Mouse (Mus musculus) stomach, embryonic 16.5 days (tissue): Measurements from ENCODE around the gene Spns3. TPM values are rescaled to one million over a fixed set of nuclear protein-coding genes. Genes with fewer than 3 reads are reported as not detected.

Source experiments
- ATAC-seq: fragments of 200-750 bp; cut with Nextera tagmentation; 2 replicates; pipeline ENCODE4 v1.8.0; 2017; ENCODE audit warnings: moderate number of reproducible peaks, moderate TSS enrichment; ENCODE audit not compliant: insufficient read depth, low FRiP score
- H3K27ac ChIP-seq: fragments of 300-500 bp; sonication (generic); 2 replicates; pipeline ENCODE4 v1.5.1; 2014; ENCODE audit warnings: low read length
- H3K27me3 ChIP-seq: fragments of 300-500 bp; sonication (generic); 2 replicates; pipeline ENCODE4 v1.6.1; 2014; ENCODE audit warnings: low read length, control low read depth, mixed read lengths; ENCODE audit not compliant: control insufficient read depth, insufficient read depth
- H3K36me3 ChIP-seq: fragments of 300-500 bp; sonication (generic); 2 replicates; pipeline ENCODE4 v1.6.1; 2014; ENCODE audit warnings: low read length; ENCODE audit not compliant: control insufficient read depth, insufficient read depth
- H3K4me1 ChIP-seq: fragments of 300-500 bp; sonication (generic); 2 replicates; pipeline ENCODE4 v1.6.1; 2014; ENCODE audit warnings: low read length, control low read depth, mixed read lengths; ENCODE audit not compliant: control insufficient read depth, insufficient read depth
- H3K4me2 ChIP-seq: fragments of 300-500 bp; sonication (generic); 2 replicates; pipeline ENCODE4 v1.6.1; 2014; ENCODE audit warnings: low read depth, low read length, mixed read lengths
- H3K4me3 ChIP-seq: fragments of 300-500 bp; sonication (generic); replicated peaks from 2 replicates; pipeline ENCODE4 v1.5.1; 2014; ENCODE audit warnings: mild to moderate bottlenecking, low read length
- H3K9ac ChIP-seq: fragments of 300-500 bp; sonication (generic); 2 replicates; pipeline ENCODE4 v1.6.1; 2014; ENCODE audit warnings: low read length
- H3K9me3 ChIP-seq: fragments of 300-500 bp; sonication (generic); replicated peaks from 2 replicates; pipeline ENCODE4 v1.6.1; 2016; ENCODE audit warnings: low read length, control low read depth; ENCODE audit not compliant: control insufficient read depth
- WGBS: fragments of 180-500 bp; shearing (Covaris S2); extraction: QIAGEN DNeasy Blood & Tissue Kit; methylation state at CpG from one replicate; pipeline ENCODE4 v1.1.7; 2014; 5-methylcytosine and 5-hydroxymethylcytosine counted together
- polyA plus RNA-seq: library from polyadenylated mRNA; unstranded; fragments of >200 nt; fragmentation: Nextera tagmentation; extraction: Ambion mirVana; gene quantifications from 2 replicates; pipeline ENCODE4 v1.2.1, GENCODE M21; 2015

Gene Spns3
- polyA plus RNA-seq, 1 experiment from 2014 or later = 1.3 TPM

- Histone ChIP-seq H3K4me2 (no peak overlapping the region), H3K9ac (no peak overlapping the region), H3K4me3 (no peak overlapping the region), H3K4me1 (no peaks in the 10 kb centered on the region), H3K27me3 (no peaks in the 10 kb centered on the region), H3K27ac (no peak overlapping the region), H3K36me3 (no peaks in the 10 kb centered on the region), H3K9me3 (no peaks in the 10 kb centered on the region)
- 78% methylated on average over 5 of the region's 5 CpGs for WGBS
- ATAC-seq = no peak
These were observed 19.2 kb downstream of the Spns3 start for GRCm38 (mm10) chr11:72531144-72531543.

- Histone ChIP-seq H3K36me3 (no peaks in the 10 kb centered on the region), H3K4me3 (no peak overlapping the region), H3K9ac (no peak overlapping the region), H3K4me2 (no peak overlapping the region), H3K9me3 (no peaks in the 10 kb centered on the region), H3K4me1 (no peaks in the 10 kb centered on the region), H3K27ac (no peak overlapping the region), H3K27me3 (no peaks in the 10 kb centered on the region)
- no peak for ATAC-seq
- WGBS = 82% methylated on average over 4 of the region's 4 CpGs
These were observed 24.1 kb downstream of the Spns3 start for GRCm38 (mm10) chr11:72526190-72526589.

- Histone ChIP-seq H3K4me2 (no peak overlapping the region), H3K9me3 (no peaks in the 10 kb centered on the region), H3K36me3 (no peaks in the 10 kb centered on the region), H3K4me1 (0 out of 2 replicates have a peak, but pooled peaks cover 3% of the 10 kb centered on the region), H3K27ac (no peak overlapping the region), H3K9ac (no peak overlapping the region), H3K4me3 (no peak overlapping the region), H3K27me3 (no peaks in the 10 kb centered on the region)
- WGBS = 53% methylated on average over 4 of the region's 4 CpGs
- ATAC-seq = no peak
These were observed 26.6 kb downstream of the Spns3 start for GRCm38 (mm10) chr11:72523711-72524110.

GRCm38 (mm10) chr11:72522616-72523041 is 27.7 kb downstream of the Spns3 start:
- Histone ChIP-seq H3K4me3 (no peak overlapping the region), H3K4me1 (0 out of 2 replicates have a peak, but pooled peaks cover 3% of the 10 kb centered on the region), H3K9me3 (no peaks in the 10 kb centered on the region), H3K4me2 (no peak overlapping the region), H3K36me3 (no peaks in the 10 kb centered on the region), H3K27me3 (no peaks in the 10 kb centered on the region), H3K27ac (no peak overlapping the region), H3K9ac (no peak overlapping the region)
- 62% methylated on average over 5 of the region's 5 CpGs for WGBS
- no peak for ATAC-seq

- Histone ChIP-seq H3K4me2 (no peak overlapping the region), H3K9me3 (no peaks in the 10 kb centered on the region), H3K9ac (no peak overlapping the region), H3K4me1 (0 out of 2 replicates have a peak, but pooled peaks cover 3% of the 10 kb centered on the region), H3K36me3 (no peaks in the 10 kb centered on the region), H3K27ac (no peak overlapping the region), H3K4me3 (no peak overlapping the region), H3K27me3 (no peaks in the 10 kb centered on the region)
- 71% methylated on average over 5 of the region's 5 CpGs for WGBS
- no peak for ATAC-seq
These were observed 28.4 kb downstream of the Spns3 start for GRCm38 (mm10) chr11:72521598-72522541.

- Histone ChIP-seq H3K36me3 (no peaks in the 10 kb centered on the region), H3K27ac (no peak overlapping the region), H3K27me3 (no peaks in the 10 kb centered on the region), H3K9ac (no peak overlapping the region), H3K4me3 (no peak overlapping the region), H3K4me1 (0 out of 2 replicates have a peak, but pooled peaks cover 3% of the 10 kb centered on the region), H3K4me2 (no peak overlapping the region), H3K9me3 (no peaks in the 10 kb centered on the region)
- no peak for ATAC-seq
- 63% methylated on average over 3 of the region's 3 CpGs for WGBS
These were observed 30.4 kb downstream of the Spns3 start for GRCm38 (mm10) chr11:72519895-72520294.

GRCm38 (mm10) chr11:72519189-72519588 is 31.1 kb downstream of the Spns3 start:
- H3K9me3 ChIP-seq = no peaks in the 10 kb centered on the region
- H3K4me2 ChIP-seq = no peak overlapping the region
- 67% methylated on average over 4 of the region's 4 CpGs for WGBS
- H3K4me1 ChIP-seq = 0 out of 2 replicates have a peak, but pooled peaks cover 3% of the 10 kb centered on the region
- no peaks in the 10 kb centered on the region for H3K27me3 ChIP-seq
- no peak overlapping the region for H3K4me3 ChIP-seq
- ATAC-seq = no peak
- no peak overlapping the region for H3K27ac ChIP-seq
- no peak overlapping the region for H3K9ac ChIP-seq
- no peaks in the 10 kb centered on the region for H3K36me3 ChIP-seq

GRCm38 (mm10) chr11:72518449-72518848 is 31.9 kb downstream of the Spns3 start:
- H3K4me1 ChIP-seq = 0 out of 2 replicates have a peak, but pooled peaks cover 3% of the 10 kb centered on the region
- H3K27ac ChIP-seq = no peak overlapping the region
- H3K36me3 ChIP-seq = no peaks in the 10 kb centered on the region
- no peak for ATAC-seq
- H3K9me3 ChIP-seq = no peaks in the 10 kb centered on the region
- 36% methylated on average over 2 of the region's 2 CpGs for WGBS
- no peaks in the 10 kb centered on the region for H3K27me3 ChIP-seq
- H3K4me2 ChIP-seq = no peak overlapping the region
- H3K9ac ChIP-seq = no peak overlapping the region
- H3K4me3 ChIP-seq = no peak overlapping the region

GRCm38 (mm10) chr11:72514967-72515366 is 35.3 kb downstream of the Spns3 start:
- no peak for ATAC-seq
- Histone ChIP-seq H3K4me2 (no peak overlapping the region), H3K4me3 (no peak overlapping the region), H3K9me3 (no peaks in the 10 kb centered on the region), H3K27ac (no peak overlapping the region), H3K4me1 (0 out of 2 replicates have a peak, but pooled peaks cover 1% of the 10 kb centered on the region), H3K27me3 (no peaks in the 10 kb centered on the region), H3K36me3 (no peaks in the 10 kb centered on the region), H3K9ac (no peak overlapping the region)
- 58% methylated on average over 3 of the region's 3 CpGs for WGBS
